Mouse (Mus musculus) CH12.LX (cell line): ENCODE results near the gene Dgkg. TPM values are rescaled to one million over a fixed set of nuclear protein-coding genes. Genes with fewer than 3 reads are reported as not detected.

Experiments used
- DNase-seq: peaks from one replicate; pipeline ENCODE4 v3.0.0-alpha.2; 2013; ENCODE audit errors: extremely low read depth
- H3K27ac ChIP-seq: 2 replicates; pipeline ENCODE4 v1.5.1; 2012; ENCODE audit warnings: low read depth, mild to moderate bottlenecking, control low read depth, moderate library complexity; ENCODE audit not compliant: insufficient read depth
- H3K27me3 ChIP-seq: replicated peaks from 2 replicates; pipeline ENCODE3; 2012; ENCODE audit warnings: inconsistent platforms
- H3K36me3 ChIP-seq, 2 experiments: replicated peaks in 1 of 2; 2 replicates each; pipeline versions ENCODE3 to v1.6.1; 2012; ENCODE audit warnings: inconsistent platforms in 1 of 2, low read length in 1 of 2, mild to moderate bottlenecking in 1 of 2, mixed read lengths in 1 of 2, moderate library complexity in 1 of 2; ENCODE audit not compliant: control insufficient read depth in 1 of 2, insufficient read depth in 1 of 2
- H3K4me1 ChIP-seq, 2 experiments: 2 replicates each; pipeline ENCODE4 v1.6.1; 2012; ENCODE audit warnings: inconsistent platforms in 1 of 2, moderate library complexity in 1 of 2; ENCODE audit not compliant: insufficient read depth in 2 of 2, control insufficient read depth in 1 of 2
- H3K4me2 ChIP-seq: 2 replicates; pipeline ENCODE4 v1.6.1; 2012; ENCODE audit warnings: low read depth, mild to moderate bottlenecking, control low read depth; ENCODE audit not compliant: poor library complexity, insufficient read depth, severe bottlenecking
- H3K4me3 ChIP-seq, 3 experiments: fragments of 150-350 bp in 1 of 3; sonication (generic) in 1 of 3; replicated peaks in 1 of 3; 2 replicates each; pipeline versions ENCODE3 to v1.5.1; 2011 to 2012; ENCODE audit warnings: low read depth in 2 of 3, low read length in 2 of 3, mild to moderate bottlenecking in 2 of 3, moderate library complexity in 2 of 3, control low read depth in 1 of 3, improper control_type of control experiment in 1 of 3, inconsistent platforms in 1 of 3, mixed read lengths in 1 of 3; ENCODE audit not compliant: poor library complexity in 1 of 3
- H3K79me2 ChIP-seq: replicated peaks from 2 replicates; pipeline ENCODE4 v1.6.1; 2012; ENCODE audit warnings: mild to moderate bottlenecking, moderate library complexity; ENCODE audit not compliant: control insufficient read depth, poor library complexity, insufficient read depth, severe bottlenecking; ENCODE audit errors: extremely low read depth
- H3K9ac ChIP-seq: 2 replicates; pipeline ENCODE4 v1.6.1; 2012; ENCODE audit warnings: low read depth, mild to moderate bottlenecking, control low read depth, moderate library complexity; ENCODE audit not compliant: insufficient read depth
- H3K9me3 ChIP-seq: replicated peaks from 2 replicates; pipeline ENCODE3; 2012; ENCODE audit warnings: low read length, inconsistent platforms, mixed read lengths
- BHLHE40 ChIP-seq: IDR thresholded peaks from 2 replicates; pipeline ENCODE4 v1.6.1; 2011; ENCODE audit warnings: mild to moderate bottlenecking, low read depth, low read length, improper control_type of control experiment
- CHD1 ChIP-seq: IDR thresholded peaks from 2 replicates; pipeline ENCODE4 v1.6.1; 2012; ENCODE audit warnings: low read depth, low read length, improper control_type of control experiment, inconsistent platforms
- CHD2 ChIP-seq: IDR thresholded peaks from 2 replicates; pipeline ENCODE4 v1.6.1; 2011; ENCODE audit warnings: low read length, improper control_type of control experiment
- CTCF ChIP-seq, 2 experiments: IDR thresholded peaks in 1 of 2; conservative IDR thresholded peaks in 1 of 2; 2 replicates each; pipeline ENCODE4 v1.5.1; 2011 to 2012; ENCODE audit warnings: low read depth in 2 of 2, low read length in 2 of 2, improper control_type of control experiment in 1 of 2, inconsistent platforms in 1 of 2, mild to moderate bottlenecking in 1 of 2, moderate library complexity in 1 of 2
- E2F4 ChIP-seq: IDR thresholded peaks from 2 replicates; pipeline ENCODE4 v1.6.1; 2011; ENCODE audit warnings: low read depth, low read length, improper control_type of control experiment; ENCODE audit not compliant: insufficient replicate concordance
- ELF1 ChIP-seq: IDR thresholded peaks from 2 replicates; pipeline ENCODE4 v1.6.1; 2014; ENCODE audit warnings: low read depth, mild to moderate bottlenecking, inconsistent platforms, low read length, improper control_type of control experiment
- EP300 ChIP-seq: IDR thresholded peaks from 2 replicates; pipeline ENCODE4 v1.6.1; 2011; ENCODE audit warnings: low read length, improper control_type of control experiment
- ETS1 ChIP-seq: conservative IDR thresholded peaks from 2 replicates; pipeline ENCODE4 v1.6.1; 2012; ENCODE audit warnings: low read depth, mild to moderate bottlenecking, inconsistent platforms, low read length, improper control_type of control experiment, moderate library complexity
- GABPA ChIP-seq: IDR thresholded peaks from 2 replicates; pipeline ENCODE4 v1.6.1; 2012; ENCODE audit warnings: low read depth, low read length, improper control_type of control experiment, inconsistent platforms; ENCODE audit not compliant: insufficient replicate concordance
- HCFC1 ChIP-seq: IDR thresholded peaks from 2 replicates; pipeline ENCODE4 v1.6.1; 2012; ENCODE audit warnings: low read depth, mild to moderate bottlenecking, inconsistent platforms, low read length, improper control_type of control experiment
- IRF4 ChIP-seq: IDR thresholded peaks from 2 replicates; pipeline ENCODE4 v1.6.1; 2014; ENCODE audit warnings: low read depth, mild to moderate bottlenecking, inconsistent platforms, low read length, improper control_type of control experiment
- JUN ChIP-seq: IDR thresholded peaks from 2 replicates; pipeline ENCODE4 v1.6.1; 2011; ENCODE audit warnings: low read depth, mild to moderate bottlenecking, low read length, improper control_type of control experiment, moderate library complexity; ENCODE audit not compliant: insufficient read depth
- JUND ChIP-seq: conservative IDR thresholded peaks from 2 replicates; pipeline ENCODE4 v1.6.1; 2011; ENCODE audit warnings: low read depth, low read length, improper control_type of control experiment
- KAT2A ChIP-seq: IDR thresholded peaks from 2 replicates; pipeline ENCODE4 v1.6.1; 2012; ENCODE audit warnings: low read length, improper control_type of control experiment, inconsistent platforms; ENCODE audit not compliant: insufficient replicate concordance
- MAFK ChIP-seq: IDR thresholded peaks from 2 replicates; pipeline ENCODE4 v1.6.1; 2011; ENCODE audit warnings: low read length, improper control_type of control experiment; ENCODE audit not compliant: insufficient replicate concordance
- MAX ChIP-seq: IDR thresholded peaks from 2 replicates; pipeline ENCODE4 v1.6.1; 2011; ENCODE audit warnings: low read length, improper control_type of control experiment
- MAZ ChIP-seq: IDR thresholded peaks from 2 replicates; pipeline ENCODE4 v1.6.1; 2012; ENCODE audit warnings: low read depth, mild to moderate bottlenecking, inconsistent platforms, low read length, improper control_type of control experiment, moderate library complexity
- MEF2A ChIP-seq: IDR thresholded peaks from 2 replicates; pipeline ENCODE4 v1.6.1; 2014; ENCODE audit warnings: low read depth, mild to moderate bottlenecking, inconsistent platforms, low read length, improper control_type of control experiment, borderline replicate concordance
- MXI1 ChIP-seq: IDR thresholded peaks from 2 replicates; pipeline ENCODE4 v1.6.1; 2011; ENCODE audit warnings: mild to moderate bottlenecking, low read depth, low read length, improper control_type of control experiment
- MYC ChIP-seq: IDR thresholded peaks from 2 replicates; pipeline ENCODE4 v1.6.1; 2011; ENCODE audit warnings: low read depth, mild to moderate bottlenecking, improper control_type of control experiment, low read length
- NELFE ChIP-seq: IDR thresholded peaks from 2 replicates; pipeline ENCODE4 v1.6.1; 2011; ENCODE audit warnings: low read depth, low read length, improper control_type of control experiment
- NRF1 ChIP-seq: IDR thresholded peaks from 2 replicates; pipeline ENCODE4 v1.6.1; 2014; ENCODE audit warnings: low read depth, mild to moderate bottlenecking, inconsistent platforms, low read length, improper control_type of control experiment, moderate library complexity
- PAX5 ChIP-seq: IDR thresholded peaks from 2 replicates; pipeline ENCODE4 v1.6.1; 2012; ENCODE audit warnings: low read length, inconsistent platforms, mixed read lengths
- POLR2A ChIP-seq: IDR thresholded peaks from 2 replicates; pipeline ENCODE4 v1.6.1; 2011; ENCODE audit warnings: low read depth, mild to moderate bottlenecking, improper control_type of control experiment, low read length
- POLR2AphosphoS2 ChIP-seq: IDR thresholded peaks from 2 replicates; pipeline ENCODE4 v1.6.1; 2011; ENCODE audit warnings: low read depth, low read length, improper control_type of control experiment
- RAD21 ChIP-seq: IDR thresholded peaks from 2 replicates; pipeline ENCODE4 v1.6.1; 2011; ENCODE audit warnings: low read depth, mild to moderate bottlenecking, low read length, improper control_type of control experiment, moderate library complexity
- RCOR1 ChIP-seq: conservative IDR thresholded peaks from 2 replicates; pipeline ENCODE4 v1.6.1; 2012; ENCODE audit warnings: low read depth, mild to moderate bottlenecking, inconsistent platforms, low read length, improper control_type of control experiment
- SIN3A ChIP-seq: IDR thresholded peaks from 2 replicates; pipeline ENCODE4 v1.6.1; 2012; ENCODE audit warnings: low read length, improper control_type of control experiment, inconsistent platforms
- SMC3 ChIP-seq: IDR thresholded peaks from 2 replicates; pipeline ENCODE4 v1.6.1; 2011; ENCODE audit warnings: low read depth, low read length, improper control_type of control experiment
- TBP ChIP-seq: conservative IDR thresholded peaks from 2 replicates; pipeline ENCODE4 v1.6.1; 2011; ENCODE audit warnings: low read depth, low read length, improper control_type of control experiment
- TCF12 ChIP-seq: IDR thresholded peaks from 2 replicates; pipeline ENCODE4 v1.6.1; 2014; ENCODE audit warnings: low read depth, mild to moderate bottlenecking, inconsistent platforms, low read length, improper control_type of control experiment
- UBTF ChIP-seq: IDR thresholded peaks from 2 replicates; pipeline ENCODE4 v1.6.1; 2012; ENCODE audit warnings: low read depth, mild to moderate bottlenecking, inconsistent platforms, low read length, improper control_type of control experiment, moderate library complexity
- USF1 ChIP-seq: IDR thresholded peaks from 2 replicates; pipeline ENCODE4 v1.6.1; 2014; ENCODE audit warnings: low read depth, mild to moderate bottlenecking, inconsistent platforms, low read length, improper control_type of control experiment
- USF2 ChIP-seq: conservative IDR thresholded peaks from 2 replicates; pipeline ENCODE4 v1.6.1; 2011; ENCODE audit warnings: low read depth, low read length, improper control_type of control experiment
- ZC3H11A ChIP-seq: IDR thresholded peaks from 2 replicates; pipeline ENCODE4 v1.6.1; 2012; ENCODE audit warnings: low read depth, mild to moderate bottlenecking, inconsistent platforms, low read length, improper control_type of control experiment
- ZKSCAN1 ChIP-seq: IDR thresholded peaks from 2 replicates; pipeline ENCODE4 v1.6.1; 2012; ENCODE audit warnings: low read depth, inconsistent platforms, low read length, improper control_type of control experiment, borderline replicate concordance
- ZMIZ1 ChIP-seq: IDR thresholded peaks from 2 replicates; pipeline ENCODE4 v1.6.1; 2012; ENCODE audit warnings: low read depth, mild to moderate bottlenecking, inconsistent platforms, low read length, improper control_type of control experiment
- ZNF384 ChIP-seq: IDR thresholded peaks from 2 replicates; pipeline ENCODE4 v1.6.1; 2012; ENCODE audit warnings: low read depth, low read length, improper control_type of control experiment, inconsistent platforms
- dilution Hi-C: fragments of 300-500 bp; cut with MboI; formaldehyde crosslinking; loops from 2 replicates; pipeline ENCODE4 v1.14.3; 2020; ENCODE audit warnings: low sequenced_read_pairs; ENCODE audit not compliant: extremely low pct_unique_long_range_greater_than_20kb, extremely low pct_ligation_motif_present
- in situ Hi-C: fragments of 300-500 bp; cut with MboI; formaldehyde crosslinking; loops from 3 replicates; pipeline ENCODE4 v1.14.3; 2019; ENCODE audit warnings: low sequenced_read_pairs, low pct_ligation_motif_present, low pct_unique_long_range_greater_than_20kb, mixed read lengths
- polyA plus RNA-seq: library from polyadenylated mRNA; unstranded; fragments of >175 nt; gene quantifications from 2 replicates; pipeline ENCODE4 v1.2.1, GENCODE M21; 2012; ENCODE audit warnings: low read depth; ENCODE audit not compliant: insufficient read length
- total RNA-seq, 2 experiments: library from RNA; depleted of rRNA; stranded (reverse); fragments of 300-350 nt in 1 of 2; fragments of >200 nt in 1 of 2; gene quantifications; 2 replicates each; pipeline ENCODE4 v1.2.3; 2012 to 2014

Dgkg gene
- total and polyA plus RNA-seq, 3 experiments, result 2.0 to 9.2 (median 3.0) TPM

DNA sequence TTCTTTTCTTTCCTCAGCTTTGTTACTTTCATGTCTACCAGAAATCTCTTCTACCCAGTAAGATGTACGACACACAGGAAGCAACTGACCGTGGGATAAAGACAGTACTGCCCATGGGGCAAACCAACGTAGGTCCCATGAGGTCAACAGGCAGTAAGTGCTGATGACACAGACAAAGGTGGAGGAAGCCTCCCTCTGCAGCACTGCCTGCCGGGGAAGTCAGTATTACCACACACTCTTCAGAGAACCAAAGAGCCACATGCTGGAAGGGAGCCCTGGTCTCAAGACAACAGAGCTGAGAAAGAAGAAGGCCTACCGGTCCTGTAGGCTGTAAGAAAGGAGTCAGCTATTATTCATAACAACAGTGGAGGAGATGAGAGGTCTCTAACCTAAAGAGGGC, 67.4 kb downstream of the Dgkg start:
- Histone ChIP-seq H3K27ac (peak overlapping the region; percentile 52; the same call in 1 of the 2 replicates), H3K36me3 (peaks cover 0 to 2% of the 10 kb centered on the region in 2 experiments), H3K9me3 (no peaks in the 10 kb centered on the region), H3K4me2 (no peak overlapping the region), H3K79me2 (no peaks in the 10 kb centered on the region), H3K4me3 (no peak overlapping the region), H3K4me1 (peaks cover 18 to 45% of the 10 kb centered on the region in 2 experiments), H3K27me3 (no peaks in the 10 kb centered on the region), H3K9ac (0 out of 2 replicates have a peak overlapping the region, but pooled peaks have one; percentile 34)
- dilution Hi-C loops (no loop called here), in situ Hi-C loops (no loop called here)
- TF ChIP-seq GABPA (no peak), ETS1 (peak; percentile 43; the same call in 1 of the 2 replicates), HCFC1 (peak; percentile 38), MAZ (no peak), ZKSCAN1 (no peak), PAX5 (no peak), ZC3H11A (no peak), IRF4 (0 out of 2 replicates have a peak, but pooled peaks have one; percentile 41), ZNF384 (no peak), POLR2AphosphoS2 (no peak), JUN (no peak), E2F4 (no peak), ELF1 (peak; percentile 49), NELFE (peak; percentile 48; the same call in 1 of the 2 replicates), RAD21 (no peak; the same call in 1 of the 2 replicates), USF2 (no peak), USF1 (no peak), TCF12 (peak; percentile 56; the same call in 1 of the 2 replicates), MAX (peak; percentile 51; the same call in 1 of the 2 replicates), SMC3 (no peak), UBTF (no peak), CHD2 (0 out of 2 replicates have a peak, but pooled peaks have one; percentile 34), MXI1 (0 out of 2 replicates have a peak, but pooled peaks have one; percentile 26), KAT2A (0 out of 2 replicates have a peak, but pooled peaks have one; percentile 34), NRF1 (no peak), EP300 (peak; percentile 49), SIN3A (0 out of 2 replicates have a peak, but pooled peaks have one; percentile 29), POLR2A (no peak), ZMIZ1 (0 out of 2 replicates have a peak, but pooled peaks have one; percentile 34), MAFK (no peak), TBP (no peak), MEF2A (0 out of 2 replicates have a peak, but pooled peaks have one; percentile 36), MYC (0 out of 2 replicates have a peak, but pooled peaks have one; percentile 44), JUND (no peak), CHD1 (0 out of 2 replicates have a peak, but pooled peaks have one; percentile 49), CTCF (conservative IDR thresholded peaks at IDR 0.05 in 1 of 2, IDR thresholded peaks at IDR 0.05 in 1 of 2; ENCODE audit: low read depth in 2 of 2, low read length in 2 of 2) (no peak), BHLHE40 (no peak), RCOR1 (0 out of 2 replicates have a peak, but pooled peaks have one; percentile 43)
- DNase-seq, result no peak
